Mouse (Mus musculus): ENCODE measurements at regions not wholly inside any gene's neighbourhood (a gene's known extent, or its start where the extent isn't known, plus 50 kb on each side); places are given as distances from the start of the nearest gene placed in this dataset.

DNA sequence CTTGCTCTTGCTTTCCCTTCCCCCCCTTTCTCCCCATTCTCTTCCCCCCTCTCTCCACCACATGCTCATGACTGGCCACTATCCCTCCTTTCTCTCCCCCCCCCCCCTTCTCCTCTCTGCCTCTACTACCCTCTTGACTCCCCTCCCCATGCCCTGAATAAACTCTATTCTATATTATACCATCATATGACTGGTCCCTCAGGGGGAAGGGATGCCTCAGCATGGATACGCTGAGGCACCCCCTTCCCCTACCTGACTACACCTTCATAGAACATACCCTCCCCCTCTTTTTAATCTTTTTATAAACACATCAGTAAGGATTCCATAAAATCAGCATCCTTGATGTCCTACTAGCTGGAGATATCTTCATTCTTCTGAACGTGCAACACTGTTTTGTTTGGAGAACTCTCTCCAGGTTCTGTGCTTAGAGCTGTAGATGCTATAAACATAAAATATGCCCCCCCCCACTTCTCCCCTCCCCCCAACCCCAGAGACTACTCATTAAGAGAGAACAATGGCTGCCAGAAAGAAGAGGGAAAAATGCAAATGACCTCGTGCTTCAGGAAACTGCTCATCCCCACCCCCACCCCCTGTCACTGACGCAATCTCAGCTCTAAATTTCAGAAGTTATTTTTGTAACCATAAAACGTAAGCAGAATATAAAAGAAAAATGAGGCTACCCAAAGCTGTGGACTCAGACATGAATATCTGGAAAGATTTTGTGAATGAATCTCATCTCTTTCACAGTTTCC lies 102.3 kb downstream of the Pja2 start:
- DNase-seq (ENCODE audit: low spot score in 2 of 2), result no peak

DNA sequence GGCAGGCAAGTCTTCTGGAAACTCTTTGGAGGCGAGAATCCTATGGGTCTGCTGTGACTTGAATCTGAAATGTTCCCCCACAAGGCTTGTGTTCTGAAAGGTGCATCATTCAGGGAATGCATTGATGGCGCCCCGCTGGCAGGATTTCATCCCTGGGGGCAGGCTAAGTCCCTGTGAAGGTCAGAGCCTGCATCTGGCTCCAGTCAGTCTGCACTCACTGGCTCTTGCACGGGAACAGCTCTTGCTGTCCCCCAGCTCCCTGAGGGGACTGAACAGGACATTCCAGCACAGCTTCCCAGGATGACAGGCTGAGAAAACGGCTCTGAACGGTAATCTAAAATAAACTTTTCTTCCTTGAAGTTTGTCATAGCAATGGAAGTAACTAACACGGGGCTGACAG lies 117.1 kb downstream of the Pja2 start:
- DNase-seq (ENCODE audit: low spot score in 2 of 2), result peak in 1 of 2 experiments; percentile 19

DNA sequence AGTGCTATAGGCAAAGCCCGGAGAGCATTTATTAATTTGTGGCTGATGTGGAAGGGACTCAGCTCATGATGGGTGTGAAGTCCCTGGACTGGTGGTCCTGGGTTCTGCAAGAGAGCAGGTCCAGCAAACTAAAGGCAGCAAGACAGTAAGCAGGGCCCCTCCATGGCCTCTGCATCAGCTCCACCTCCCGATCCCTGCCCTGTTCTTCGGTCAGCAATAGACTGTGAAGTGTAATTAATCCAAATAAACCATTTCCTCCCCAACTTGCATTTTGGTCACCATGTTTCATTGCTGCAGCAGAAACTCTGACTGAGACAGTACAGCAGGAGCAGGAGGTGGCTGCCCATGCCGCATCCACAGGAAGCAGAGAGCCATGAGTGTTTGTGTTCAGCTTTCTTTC lies 118.5 kb downstream of the Pja2 start:
- no peak for DNase-seq (ENCODE audit: low spot score in 2 of 2)

- no peak for DNase-seq (ENCODE audit: low spot score in 2 of 2)
Measured at GRCm38 (mm10) chr17:64211281-64211680, 120.4 kb downstream of the Pja2 start.

DNA sequence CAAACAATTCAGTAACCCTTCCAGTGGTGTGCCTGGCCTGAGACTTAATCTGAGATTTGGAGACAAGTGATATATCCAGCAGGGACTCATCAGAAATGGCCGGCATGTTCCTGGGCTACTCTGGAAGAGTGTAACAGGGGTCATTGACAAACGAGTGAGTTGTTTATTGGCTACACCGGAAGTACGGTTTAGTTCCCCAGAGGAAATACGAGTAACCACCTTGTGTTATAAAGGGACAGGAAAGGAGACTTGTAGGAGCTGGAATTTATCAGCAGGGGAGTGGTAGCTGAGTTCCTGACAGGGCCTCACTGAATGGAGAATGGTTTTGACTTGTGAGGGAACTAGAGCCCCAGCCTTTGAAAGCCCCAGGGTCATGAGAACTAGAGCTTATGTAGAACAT lies 121.3 kb downstream of the Pja2 start:
- DNase-seq (ENCODE audit: low spot score in 2 of 2), result no peak

DNA sequence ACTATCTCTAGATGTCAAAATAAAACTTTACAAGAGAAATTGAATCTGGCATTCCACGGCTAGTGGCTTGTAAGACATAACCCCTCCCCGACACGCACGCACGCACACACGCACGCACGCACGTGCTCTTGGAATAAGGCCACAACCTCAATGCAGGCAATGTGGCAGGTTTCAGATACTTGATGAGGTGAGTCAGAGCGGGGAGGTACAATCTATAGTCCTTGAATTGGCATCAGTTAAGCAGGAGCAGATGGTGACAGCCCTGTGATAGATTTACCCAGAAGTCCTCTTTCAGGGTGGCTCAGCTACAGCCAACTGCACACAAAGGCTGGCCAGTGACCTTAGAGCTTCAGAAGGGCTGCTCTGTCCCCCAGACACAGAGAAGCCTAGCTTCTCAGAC lies 122.1 kb downstream of the Pja2 start:
- no peak for DNase-seq (ENCODE audit: low spot score in 2 of 2)

GRCm38 (mm10) chr17:64208152-64208855 lies 123.4 kb downstream of the Pja2 start:
- DNase-seq (ENCODE audit: low spot score in 2 of 2), result no peak

GRCm38 (mm10) chr17:64206196-64206718 lies 125.5 kb downstream of the Pja2 start:
- DNase-seq (ENCODE audit: low spot score in 2 of 2), result no peak

GRCm38 (mm10) chr17:64203611-64204010 lies 128.1 kb downstream of the Pja2 start:
- no peak for DNase-seq (ENCODE audit: low spot score in 2 of 2)

- DNase-seq (ENCODE audit: low spot score in 2 of 2), result no peak
Measured at GRCm38 (mm10) chr17:64202248-64202647, 129.5 kb downstream of the Pja2 start.

GRCm38 (mm10) chr17:64201609-64202008 lies 130.1 kb downstream of the Pja2 start:
- DNase-seq (ENCODE audit: low spot score in 2 of 2), result no peak

DNA sequence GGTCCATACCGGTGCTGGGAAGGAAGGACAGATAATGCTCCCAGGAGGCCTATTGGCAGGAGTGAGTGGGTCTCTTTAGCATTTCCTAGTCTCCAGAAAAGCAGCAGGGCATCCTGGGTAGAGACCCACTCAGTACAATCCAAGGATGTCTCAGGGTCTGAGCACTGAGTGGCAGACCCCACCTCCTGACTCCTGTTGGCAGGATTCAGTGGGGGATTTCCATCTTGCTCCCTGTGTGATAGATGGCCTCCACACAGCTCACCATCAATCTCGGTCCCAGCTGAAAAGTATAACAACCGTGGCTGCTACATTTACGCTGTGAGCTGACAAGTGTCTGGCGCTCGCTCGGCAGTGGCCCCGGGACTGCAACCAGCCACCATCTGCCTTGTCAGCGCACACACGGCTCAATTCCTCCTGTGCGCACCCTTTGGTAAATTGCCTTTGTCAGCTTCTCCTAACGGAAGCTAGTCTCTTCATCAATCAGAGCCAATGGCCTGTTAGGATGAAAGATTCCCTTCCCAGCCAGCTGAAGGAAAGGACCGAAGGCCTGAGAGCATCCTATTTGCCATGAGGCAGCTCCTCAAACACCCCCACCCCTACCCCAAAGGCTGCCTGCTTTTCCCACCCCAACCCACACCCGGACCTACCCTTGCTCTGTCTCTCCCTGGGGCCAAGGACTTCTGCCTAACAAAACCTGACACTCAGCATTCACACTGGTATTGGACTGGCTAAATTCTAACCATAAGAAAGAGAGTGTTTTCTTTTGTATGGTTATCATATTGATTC lies 131.4 kb downstream of the Pja2 start:
- no peak for DNase-seq (ENCODE audit: low spot score in 2 of 2)

DNA sequence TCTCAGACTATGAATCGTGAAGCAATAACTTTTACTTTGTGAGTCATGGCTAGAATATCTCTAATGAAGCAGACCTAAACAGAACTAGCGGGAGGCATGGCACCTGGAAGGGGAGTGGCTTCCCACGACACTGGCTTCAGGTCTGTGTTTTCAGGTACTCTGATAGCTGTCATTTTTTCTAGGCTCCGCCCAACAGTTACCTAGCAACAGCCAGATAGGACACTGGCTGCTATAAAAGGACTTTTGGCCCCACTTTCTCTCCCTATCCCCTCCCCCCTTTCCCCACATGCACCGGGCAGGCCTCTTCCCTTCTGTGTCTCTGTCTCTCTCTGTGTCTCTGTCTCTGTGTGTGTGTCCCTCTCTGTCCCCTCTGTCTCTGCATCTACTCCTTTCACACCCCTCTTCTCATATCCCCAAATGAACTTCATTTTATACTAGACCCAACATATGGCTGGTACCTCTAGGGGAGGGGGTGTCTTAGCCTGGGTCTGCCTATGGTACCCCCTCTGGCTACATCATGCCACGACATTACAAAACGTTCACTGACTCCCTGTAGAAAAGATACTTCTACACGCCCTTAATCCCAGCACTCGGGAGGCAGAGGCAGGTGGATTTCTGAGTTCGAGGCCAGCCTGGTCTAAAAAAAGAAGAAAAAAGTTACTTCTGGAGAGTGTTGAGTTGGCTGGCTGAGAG lies 132.3 kb downstream of the Pja2 start:
- DNase-seq (ENCODE audit: low spot score in 2 of 2), result no peak

- DNase-seq (ENCODE audit: low spot score in 2 of 2), result no peak
Measured at GRCm38 (mm10) chr17:64196437-64196836, 135.3 kb downstream of the Pja2 start.

DNA sequence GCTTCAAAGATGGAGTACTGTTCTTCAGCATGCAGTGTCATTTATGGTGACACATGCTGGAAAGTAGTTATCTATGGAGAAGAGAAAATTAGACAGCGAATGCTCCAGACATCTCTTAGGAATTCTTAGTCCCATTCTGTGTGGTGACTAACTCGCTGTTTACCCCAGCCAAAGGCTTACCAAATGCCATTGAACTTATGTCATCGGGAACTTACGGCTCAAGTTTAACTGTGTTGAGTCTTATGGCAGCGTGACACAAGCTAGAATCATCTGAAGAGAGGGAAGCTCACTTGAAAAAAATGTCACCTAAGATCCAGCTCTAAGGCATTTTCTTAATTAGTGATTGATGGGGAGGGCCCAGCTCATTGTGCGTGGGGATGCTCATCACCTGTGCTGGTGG lies 138.7 kb downstream of the Pja2 start:
- no peak for DNase-seq (ENCODE audit: low spot score in 2 of 2)
